Mouse (Mus musculus): Measurements from ENCODE around the gene R3hcc1l. TPM values are rescaled to one million over a fixed set of nuclear protein-coding genes. Genes with fewer than 3 reads are reported as not detected.

The R3hcc1l gene
- polyA plus RNA-seq, 1 experiment from 2014 or later = 15.7 TPM

- no peak overlapping the region for H3K4me3 ChIP-seq
- H3K9ac ChIP-seq = no peak overlapping the region
- WGBS (ENCODE audit: insufficient replicate concordance) = 83% methylated on average over 3 of the region's 3 CpGs
- H3K9me3 ChIP-seq (replicated peaks) = no peaks in the 10 kb centered on the region
- no peak overlapping the region for H3K4me2 ChIP-seq
- H3K4me1 ChIP-seq = no peaks in the 10 kb centered on the region
- peaks cover 30% of the 10 kb centered on the region for H3K36me3 ChIP-seq
- no peak for ATAC-seq
- no peak overlapping the region for H3K27ac ChIP-seq
- H3K27me3 ChIP-seq (replicated peaks) = no peaks in the 10 kb centered on the region
Measured at GRCm38 (mm10) chr19:42562981-42563380, 44.4 kb downstream of the R3hcc1l start.

GRCm38 (mm10) chr19:42563726-42564270 lies 45.2 kb downstream of the R3hcc1l start:
- H3K4me3 ChIP-seq = no peak overlapping the region
- H3K9ac ChIP-seq = no peak overlapping the region
- H3K36me3 ChIP-seq = peaks cover 30% of the 10 kb centered on the region
- 59% methylated on average over 3 of the region's 3 CpGs for WGBS (ENCODE audit: insufficient replicate concordance)
- no peak overlapping the region for H3K27ac ChIP-seq
- ATAC-seq = no peak
- no peaks in the 10 kb centered on the region for H3K9me3 ChIP-seq (replicated peaks)
- no peaks in the 10 kb centered on the region for H3K4me1 ChIP-seq
- H3K27me3 ChIP-seq (replicated peaks) = no peaks in the 10 kb centered on the region
- no peak overlapping the region for H3K4me2 ChIP-seq

- Histone ChIP-seq H3K27me3 (replicated peaks) (no peaks in the 10 kb centered on the region), H3K4me1 (no peaks in the 10 kb centered on the region), H3K9ac (no peak overlapping the region), H3K36me3 (peaks cover 30% of the 10 kb centered on the region), H3K4me2 (no peak overlapping the region), H3K4me3 (no peak overlapping the region), H3K9me3 (replicated peaks) (no peaks in the 10 kb centered on the region), H3K27ac (no peak overlapping the region)
- WGBS (ENCODE audit: insufficient replicate concordance) = 84% methylated on average over 4 of the region's 4 CpGs
- ATAC-seq = no peak
Measured at GRCm38 (mm10) chr19:42566283-42567019, 47.9 kb downstream of the R3hcc1l start.

GRCm38 (mm10) chr19:42567020-42567419 lies 48.5 kb downstream of the R3hcc1l start:
- Histone ChIP-seq H3K4me2 (no peak overlapping the region), H3K27ac (no peak overlapping the region), H3K4me3 (no peak overlapping the region), H3K27me3 (replicated peaks) (no peaks in the 10 kb centered on the region), H3K9me3 (replicated peaks) (no peaks in the 10 kb centered on the region), H3K36me3 (peaks cover 30% of the 10 kb centered on the region), H3K9ac (no peak overlapping the region), H3K4me1 (no peaks in the 10 kb centered on the region; the same call in 1 of the 2 replicates)
- no peak for ATAC-seq

- Histone ChIP-seq H3K27ac (no peak overlapping the region), H3K9ac (no peak overlapping the region), H3K4me2 (no peak overlapping the region), H3K9me3 (replicated peaks) (no peaks in the 10 kb centered on the region), H3K4me1 (no peaks in the 10 kb centered on the region; the same call in 1 of the 2 replicates), H3K4me3 (no peak overlapping the region), H3K36me3 (peaks cover 13% of the 10 kb centered on the region), H3K27me3 (replicated peaks) (no peaks in the 10 kb centered on the region)
- 63% methylated on average over 2 of the region's 2 CpGs for WGBS (ENCODE audit: insufficient replicate concordance)
- no peak for ATAC-seq
Measured at GRCm38 (mm10) chr19:42569076-42569475, 50.5 kb downstream of the R3hcc1l start.

- H3K36me3 ChIP-seq = peaks cover 5% of the 10 kb centered on the region
- H3K27me3 ChIP-seq (replicated peaks) = no peaks in the 10 kb centered on the region
- H3K4me3 ChIP-seq = no peak overlapping the region
- no peak overlapping the region for H3K4me2 ChIP-seq
- no peaks in the 10 kb centered on the region for H3K9me3 ChIP-seq (replicated peaks)
- no peak for ATAC-seq
- H3K4me1 ChIP-seq = peaks cover 8% of the 10 kb centered on the region
- no peak overlapping the region for H3K9ac ChIP-seq
- H3K27ac ChIP-seq = no peak overlapping the region
- WGBS (ENCODE audit: insufficient replicate concordance) = 77% methylated on average over 4 of the region's 4 CpGs
Measured at GRCm38 (mm10) chr19:42571291-42571690, 52.7 kb downstream of the R3hcc1l start.

GRCm38 (mm10) chr19:42575317-42575716 lies 56.8 kb downstream of the R3hcc1l start:
- Histone ChIP-seq H3K27me3 (replicated peaks) (no peaks in the 10 kb centered on the region), H3K27ac (no peak overlapping the region), H3K9ac (no peak overlapping the region), H3K4me1 (peaks cover 8% of the 10 kb centered on the region), H3K9me3 (replicated peaks) (no peaks in the 10 kb centered on the region), H3K4me2 (no peak overlapping the region), H3K36me3 (no peaks in the 10 kb centered on the region; the same call in 1 of the 2 replicates), H3K4me3 (no peak overlapping the region)
- 37% methylated on average over 2 of the region's 2 CpGs for WGBS (ENCODE audit: insufficient replicate concordance)
- no peak for ATAC-seq

- Histone ChIP-seq H3K27ac (no peak overlapping the region), H3K9ac (no peak overlapping the region), H3K4me2 (no peak overlapping the region), H3K9me3 (replicated peaks) (no peaks in the 10 kb centered on the region), H3K36me3 (peaks cover 1% of the 10 kb centered on the region; the same call in 1 of the 2 replicates), H3K4me3 (no peak overlapping the region), H3K27me3 (replicated peaks) (no peaks in the 10 kb centered on the region), H3K4me1 (peaks cover 18% of the 10 kb centered on the region)
- WGBS (ENCODE audit: insufficient replicate concordance) = 63% methylated on average over 1 of the region's 1 CpGs
- no peak for ATAC-seq
Measured at GRCm38 (mm10) chr19:42576856-42577255, 58.3 kb downstream of the R3hcc1l start.

- Histone ChIP-seq H3K9ac (no peak overlapping the region), H3K4me2 (no peak overlapping the region), H3K4me3 (no peak overlapping the region), H3K27ac (no peak overlapping the region), H3K4me1 (peaks cover 36% of the 10 kb centered on the region), H3K9me3 (replicated peaks) (no peaks in the 10 kb centered on the region), H3K27me3 (replicated peaks) (no peaks in the 10 kb centered on the region), H3K36me3 (peaks cover 12% of the 10 kb centered on the region)
- 83% methylated on average over 4 of the region's 4 CpGs for WGBS (ENCODE audit: insufficient replicate concordance)
- no peak for ATAC-seq
Measured at GRCm38 (mm10) chr19:42578631-42579030, 60.1 kb downstream of the R3hcc1l start.

GRCm38 (mm10) chr19:42580701-42581100 lies 62.1 kb downstream of the R3hcc1l start:
- no peaks in the 10 kb centered on the region for H3K9me3 ChIP-seq (replicated peaks)
- H3K27me3 ChIP-seq (replicated peaks) = no peaks in the 10 kb centered on the region
- H3K36me3 ChIP-seq = peaks cover 30% of the 10 kb centered on the region
- H3K4me1 ChIP-seq = peaks cover 43% of the 10 kb centered on the region
- no peak overlapping the region for H3K27ac ChIP-seq
- H3K4me2 ChIP-seq = no peak overlapping the region
- no peak overlapping the region for H3K9ac ChIP-seq
- WGBS (ENCODE audit: insufficient replicate concordance) = 57% methylated on average over 4 of the region's 4 CpGs
- no peak for ATAC-seq
- H3K4me3 ChIP-seq = no peak overlapping the region

GRCm38 (mm10) chr19:42582811-42583370 lies 64.3 kb downstream of the R3hcc1l start:
- peak; percentile 77 for ATAC-seq
- peak overlapping the region; percentile 86 for H3K27ac ChIP-seq
- H3K4me1 ChIP-seq = peaks cover 43% of the 10 kb centered on the region
- peak overlapping the region; percentile 35; the same call in 1 of the 2 replicates for H3K9ac ChIP-seq
- H3K36me3 ChIP-seq = peaks cover 40% of the 10 kb centered on the region
- 71% methylated on average over 13 of the region's 13 CpGs for WGBS (ENCODE audit: insufficient replicate concordance)
- H3K4me3 ChIP-seq = no peak overlapping the region
- no peaks in the 10 kb centered on the region for H3K27me3 ChIP-seq (replicated peaks)
- H3K4me2 ChIP-seq = peak overlapping the region; percentile 31
- no peaks in the 10 kb centered on the region for H3K9me3 ChIP-seq (replicated peaks)

- Histone ChIP-seq H3K27ac (peak overlapping the region; percentile 86), H3K27me3 (replicated peaks) (no peaks in the 10 kb centered on the region), H3K36me3 (peaks cover 48% of the 10 kb centered on the region), H3K9ac (peak overlapping the region; percentile 35; the same call in 1 of the 2 replicates), H3K4me2 (peak overlapping the region; percentile 31), H3K4me1 (peaks cover 43% of the 10 kb centered on the region), H3K4me3 (no peak overlapping the region), H3K9me3 (replicated peaks) (no peaks in the 10 kb centered on the region)
- WGBS (ENCODE audit: insufficient replicate concordance) = 57% methylated on average over 5 of the region's 5 CpGs
- ATAC-seq = peak; percentile 83
Measured at GRCm38 (mm10) chr19:42583677-42584076, 65.1 kb downstream of the R3hcc1l start.

All from liver, embryonic 12.5 days (tissue).